Mouse (Mus musculus): ENCODE results near the gene Ifngr2.
"Not testable (repeated sequence)": the region's sequence is repeated elsewhere in the genome, so short reads cannot be mapped to it uniquely, and the experiment has no call there.

The Ifngr2 gene

DNA sequence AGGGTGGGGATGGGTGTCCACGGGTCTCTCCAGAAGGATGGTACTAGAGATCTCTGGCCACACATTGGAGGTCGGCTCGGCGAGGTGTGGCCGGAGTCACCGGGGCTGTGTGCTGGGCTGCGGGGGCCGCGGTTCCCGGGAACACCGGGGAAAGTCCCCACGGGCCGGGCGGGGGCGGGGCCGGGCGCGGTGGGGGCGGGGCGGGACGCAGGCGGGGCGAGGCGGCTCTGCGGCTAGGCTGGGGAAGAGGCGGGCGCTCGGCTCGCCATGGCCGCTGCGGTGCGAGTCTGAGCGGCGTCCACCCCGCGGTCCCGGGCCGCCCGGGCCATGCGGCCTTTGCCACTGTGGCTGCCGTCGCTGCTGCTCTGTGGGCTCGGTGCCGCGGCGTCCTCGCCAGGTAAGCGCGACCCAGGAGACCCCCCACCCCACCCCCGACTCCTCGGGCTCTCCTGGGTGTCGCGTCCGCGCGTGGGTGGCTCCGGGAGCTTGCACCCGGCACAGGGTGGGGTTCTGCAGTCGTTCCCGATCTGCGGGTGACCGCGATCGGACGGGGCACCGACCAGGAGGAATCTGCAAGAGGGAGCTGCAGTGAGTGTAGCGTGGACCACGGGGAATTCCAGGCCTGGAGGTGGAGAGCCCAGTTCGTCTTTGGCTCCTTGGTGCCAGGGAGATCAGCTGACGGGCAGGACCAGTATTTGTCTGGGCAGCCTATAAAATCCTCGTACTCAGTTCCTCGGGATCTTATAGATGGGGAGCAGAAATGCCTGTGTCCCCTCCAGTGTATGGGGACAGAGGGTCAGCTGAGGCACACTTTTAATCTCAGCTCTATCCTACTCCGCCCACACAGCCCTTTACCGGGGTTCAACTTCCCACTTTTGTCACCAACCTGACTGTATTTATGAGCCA is at the start of gene Ifngr2:
Gene Ifngr2, plus strand, starts transcription at position 237 of the 906 bp plus-strand sequence.
- DNase-seq = no peak

DNA sequence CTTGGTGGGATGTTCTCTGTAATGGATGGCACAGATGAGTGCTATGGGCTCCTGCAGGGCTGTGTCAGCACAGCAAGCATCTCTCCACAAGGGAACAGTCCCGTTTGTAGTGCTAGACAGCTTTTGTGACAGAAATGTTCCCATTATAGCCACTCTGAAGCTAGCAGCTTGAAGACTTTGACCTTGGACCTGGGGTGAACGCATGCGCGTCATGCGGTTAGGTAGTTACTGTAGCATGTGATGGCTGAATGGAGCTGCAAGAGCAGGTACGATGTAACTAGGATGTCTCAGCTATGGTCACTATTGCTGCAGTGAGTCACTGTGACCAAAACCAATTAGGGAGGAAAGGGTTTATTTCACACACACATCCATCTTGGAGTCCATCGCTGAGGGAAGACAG is 48.8 kb upstream of the Ifngr2 start:
- DNase-seq = no peak

DNA sequence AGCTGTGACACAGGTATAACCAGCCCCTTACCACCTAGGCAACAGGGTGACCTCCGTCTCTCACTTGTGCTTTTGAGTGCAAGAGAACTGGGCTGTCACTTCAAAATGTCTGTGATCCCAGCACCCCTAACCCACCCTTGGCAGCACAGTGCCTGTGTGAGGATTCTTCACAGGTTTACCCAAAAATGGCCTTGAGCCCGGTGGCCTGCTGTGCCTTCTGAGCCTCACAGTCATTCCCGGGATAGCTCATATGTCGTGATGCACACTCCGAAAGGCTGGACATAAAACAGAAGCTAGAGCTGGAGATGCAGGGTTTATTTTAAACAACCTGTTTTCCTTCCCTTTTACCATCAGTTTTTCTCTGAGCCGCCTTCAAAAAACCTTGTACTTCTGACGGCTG is 42.2 kb upstream of the Ifngr2 start:
- DNase-seq = no peak

DNA sequence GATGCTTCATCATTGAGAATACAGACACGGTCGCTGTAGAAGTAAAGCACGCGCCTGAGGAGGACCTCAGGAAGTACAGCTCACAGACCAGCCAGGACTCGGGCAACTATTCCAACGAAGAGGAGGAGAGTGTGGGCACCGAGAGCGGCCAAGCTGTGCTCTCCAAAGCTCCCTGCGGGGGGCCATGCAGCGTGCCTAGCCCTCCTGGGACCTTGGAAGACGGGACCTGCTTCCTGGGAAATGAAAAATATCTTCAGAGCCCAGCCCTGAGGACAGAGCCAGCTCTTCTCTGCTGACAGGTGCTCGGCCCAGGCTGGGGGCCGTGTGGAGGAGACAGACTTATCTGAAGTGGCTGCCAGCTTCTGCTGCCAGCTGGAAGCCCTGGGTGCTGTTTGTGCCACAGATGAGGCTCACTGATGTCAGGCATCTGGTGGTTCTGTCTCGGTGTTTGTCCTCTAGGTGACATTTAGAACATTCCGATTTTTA is 41.7 kb upstream of the Ifngr2 start:
- DNase-seq = peak; percentile 58

DNA sequence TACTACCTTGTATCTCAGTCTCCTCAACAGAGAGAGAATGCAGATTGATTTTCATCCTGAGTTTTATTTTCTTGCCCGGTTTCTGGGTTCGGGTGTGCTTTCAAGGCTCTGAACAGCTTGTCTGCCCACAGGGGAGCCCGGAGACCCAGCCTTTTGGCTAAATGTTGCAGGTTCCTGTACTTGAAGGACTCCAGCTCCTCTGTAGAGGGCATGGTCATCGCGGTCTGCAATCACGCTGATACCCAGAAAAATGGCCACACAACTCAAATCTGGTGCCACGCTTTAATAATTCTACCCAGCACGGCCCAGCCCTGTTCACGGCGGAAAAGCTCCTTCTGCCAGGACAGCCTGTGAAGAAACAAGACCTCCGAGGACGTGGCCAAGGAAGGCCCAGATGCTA is 40.5 kb upstream of the Ifngr2 start:
- DNase-seq = no peak

DNA sequence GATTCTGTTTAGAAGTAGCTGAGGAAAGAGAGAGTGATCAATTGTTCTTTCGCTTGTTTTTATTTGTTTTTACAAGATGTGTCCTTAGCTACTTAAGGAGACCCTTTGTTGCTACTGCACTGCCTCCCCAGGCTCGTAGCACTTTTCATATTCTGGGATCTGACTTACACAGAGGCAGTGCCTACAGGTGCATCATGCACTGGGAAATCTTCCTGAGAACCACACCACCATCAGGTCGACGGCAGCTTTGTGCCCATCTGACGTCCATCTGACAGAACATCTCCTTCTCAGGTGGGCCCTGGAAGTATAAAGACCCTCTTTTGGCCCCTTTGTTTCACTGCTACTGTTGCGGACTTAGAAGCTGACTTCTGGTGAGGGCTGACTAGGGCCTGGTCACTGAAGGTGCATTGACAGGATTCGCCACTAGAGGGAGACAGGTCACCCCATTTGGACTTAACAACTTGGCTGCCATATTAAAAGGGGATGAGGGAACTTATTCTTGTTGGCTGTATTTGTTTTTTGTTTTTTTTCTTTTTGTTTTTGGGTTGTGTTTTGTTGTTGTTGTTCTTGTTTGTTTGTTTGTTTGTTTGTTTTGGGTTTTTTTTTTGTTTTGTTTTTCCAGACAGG is 34.6 kb upstream of the Ifngr2 start:
- DNase-seq = peak; percentile 79

DNA sequence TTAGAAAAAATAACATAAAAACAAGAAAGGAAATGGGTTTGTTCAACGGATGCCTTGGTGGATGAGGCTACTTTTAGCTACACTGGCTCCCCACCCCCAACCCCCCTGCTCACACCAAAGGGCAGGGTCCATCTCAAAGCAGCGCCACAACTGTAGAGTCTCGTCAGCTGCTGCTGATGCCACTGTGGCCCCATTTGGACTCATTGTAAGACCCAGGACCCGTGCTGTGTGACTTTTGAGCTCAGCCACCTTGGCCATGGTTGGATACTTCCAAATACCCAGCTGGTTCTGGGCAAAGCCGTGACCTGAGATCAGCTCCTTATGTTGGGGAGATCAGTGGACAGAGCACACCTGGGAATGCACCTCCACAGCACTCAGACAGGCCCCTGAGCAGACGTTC is 33.8 kb upstream of the Ifngr2 start:
- DNase-seq = no peak

DNA sequence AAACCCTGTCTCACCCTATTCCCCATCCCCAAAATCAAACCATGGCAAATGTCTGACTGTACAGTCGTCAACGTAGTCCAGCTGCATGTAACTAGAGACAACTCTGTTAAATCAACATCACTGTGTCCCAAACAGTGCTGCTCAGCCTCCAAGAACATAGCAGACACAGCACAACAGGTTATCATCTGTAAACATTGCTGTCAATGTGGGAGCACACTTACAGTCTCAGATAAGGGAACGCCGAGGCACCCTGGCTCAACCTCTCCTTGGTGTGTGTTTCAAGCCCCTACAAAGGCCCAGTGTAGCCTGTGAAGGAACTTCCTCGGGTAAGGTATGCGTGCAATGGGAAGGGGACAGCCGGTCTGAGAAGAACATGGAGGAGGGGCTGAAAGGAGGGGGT is 29.9 kb upstream of the Ifngr2 start:
- no peak for DNase-seq

DNA sequence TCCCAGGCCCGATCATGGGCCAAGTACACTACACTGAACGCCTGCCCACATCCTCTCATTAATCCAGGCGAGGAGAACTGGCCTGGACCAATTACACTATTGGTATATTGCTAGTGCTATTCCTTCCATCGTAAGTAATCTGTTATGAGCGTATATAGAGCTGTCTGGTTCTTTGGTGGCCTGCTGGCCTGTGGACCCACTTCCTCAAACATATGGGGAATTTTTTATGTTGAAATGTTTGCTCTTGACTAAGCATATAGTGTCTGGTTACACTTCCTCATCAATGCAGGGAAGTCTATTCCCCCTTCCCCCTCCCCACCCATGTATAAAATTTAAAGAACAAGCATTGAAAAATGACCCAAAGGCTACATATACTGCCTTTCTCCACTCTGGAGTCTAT is 24.8 kb upstream of the Ifngr2 start:
- no peak for DNase-seq

DNA sequence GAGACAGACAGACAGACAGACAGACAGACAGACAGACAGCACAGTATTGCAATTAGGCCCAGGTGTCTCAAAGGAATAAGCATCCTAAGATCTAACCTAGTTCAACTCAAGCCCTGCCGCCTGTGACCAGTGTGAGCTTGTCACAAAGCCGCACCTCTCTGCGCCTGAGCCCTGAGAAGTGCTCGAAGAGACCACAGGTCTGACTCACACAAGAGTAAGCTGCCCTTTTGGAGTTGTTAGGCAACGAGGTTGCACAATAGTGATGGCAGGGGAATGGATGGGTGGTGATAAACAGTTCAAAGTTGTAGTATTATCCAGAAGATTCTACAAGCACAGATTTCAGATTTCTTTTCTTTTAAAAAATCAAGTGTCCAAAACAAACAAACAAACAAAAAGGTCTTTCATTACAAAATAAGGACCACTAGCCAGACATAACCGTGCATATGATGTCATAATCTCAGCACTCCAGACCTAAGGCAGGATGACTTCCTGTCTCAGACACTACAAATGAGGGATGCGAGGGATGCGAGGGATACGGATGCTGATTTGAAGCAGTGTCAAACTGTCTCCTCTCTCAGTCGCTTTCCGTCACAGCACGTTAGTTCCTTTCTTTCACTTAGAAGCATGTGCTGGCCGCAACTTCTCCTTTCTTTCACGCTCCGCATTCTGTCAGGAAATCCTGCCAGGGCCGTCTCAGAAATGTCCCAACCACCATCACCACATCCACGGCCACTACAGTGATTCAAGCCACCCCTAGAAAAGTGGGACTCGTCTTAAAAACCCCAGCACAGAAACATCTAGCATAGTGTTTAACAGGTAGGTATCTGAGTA is 24.2 kb upstream of the Ifngr2 start:
- peak; percentile 81 for DNase-seq

DNA sequence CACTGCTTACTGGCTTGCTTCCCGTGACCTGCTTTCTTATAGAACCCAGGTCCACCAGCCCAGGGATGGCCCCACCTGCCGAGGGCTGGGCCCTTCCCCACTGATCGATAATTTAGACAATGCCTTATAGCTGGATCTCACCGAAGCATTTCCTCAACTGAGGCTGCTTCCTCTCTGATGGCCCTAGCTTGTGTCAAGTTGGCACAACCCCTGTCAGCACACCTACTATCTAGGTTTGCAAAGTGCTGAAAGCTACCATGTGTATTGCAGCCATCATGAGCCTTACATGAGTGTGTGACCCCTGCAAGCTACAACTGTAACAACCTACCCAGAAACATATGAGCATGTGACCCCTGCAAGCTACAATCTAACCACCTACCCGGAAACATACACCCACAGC is 22.7 kb upstream of the Ifngr2 start:
- no peak for DNase-seq

DNA sequence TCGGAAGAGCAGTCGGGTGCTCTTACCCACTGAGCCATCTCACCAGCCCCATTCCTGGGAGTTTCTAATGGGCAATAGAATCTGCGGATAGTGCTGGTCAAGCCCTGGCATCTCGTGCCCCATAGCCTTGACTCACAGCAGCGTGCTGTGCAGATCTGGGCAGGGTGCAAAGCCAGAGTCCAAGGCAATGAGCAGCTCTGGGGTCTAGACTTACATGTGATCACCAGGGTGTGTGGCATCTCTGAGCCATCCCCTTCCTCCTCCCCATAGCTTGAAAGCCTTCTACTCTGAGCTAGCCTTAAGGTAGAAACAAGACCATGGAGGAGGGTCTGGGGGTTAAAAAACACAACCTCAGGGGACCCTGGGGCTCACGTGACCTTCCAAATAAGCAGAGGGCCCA is 20.6 kb upstream of the Ifngr2 start:
- no peak for DNase-seq

DNA sequence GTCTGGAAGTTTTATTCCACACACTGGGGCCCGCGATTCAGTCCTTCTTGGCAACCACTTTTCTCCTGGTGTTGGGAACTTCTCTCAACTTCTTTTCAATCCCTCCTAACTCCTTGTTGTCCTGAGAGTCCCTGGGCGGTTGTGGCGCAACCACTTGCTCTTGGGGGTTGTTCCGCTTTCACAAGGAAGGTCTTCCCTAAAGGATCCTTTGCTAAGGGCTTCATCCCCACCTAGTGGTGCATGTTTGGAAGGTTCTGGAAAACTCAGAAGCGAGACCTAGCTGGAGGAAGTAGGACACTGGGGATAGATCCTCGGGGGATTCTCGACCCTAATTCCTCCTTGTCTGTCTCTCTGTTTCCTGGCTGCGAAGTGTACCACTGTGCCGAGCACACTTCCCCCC is 19.8 kb upstream of the Ifngr2 start:
- DNase-seq = peak; percentile 73

DNA sequence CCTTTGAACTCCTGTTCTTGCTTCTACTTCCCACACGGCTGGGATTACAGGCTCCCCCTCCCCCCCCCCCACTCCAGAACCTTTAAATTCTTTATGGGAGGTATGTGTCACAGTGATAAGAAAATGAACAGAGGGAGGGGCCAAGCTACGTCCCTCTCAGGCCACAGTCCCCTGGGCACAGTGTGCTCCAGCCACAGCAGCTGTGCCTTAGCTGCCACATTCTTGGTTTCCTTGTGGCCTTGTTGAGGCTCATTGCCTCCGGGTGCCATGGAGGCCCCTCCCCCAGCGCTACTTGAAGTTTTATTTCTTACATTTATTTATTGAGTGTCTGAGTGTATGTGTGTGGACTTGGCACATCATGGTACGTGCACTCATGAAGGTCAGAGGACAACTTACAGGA is 19.4 kb upstream of the Ifngr2 start:
- DNase-seq = no peak

DNA sequence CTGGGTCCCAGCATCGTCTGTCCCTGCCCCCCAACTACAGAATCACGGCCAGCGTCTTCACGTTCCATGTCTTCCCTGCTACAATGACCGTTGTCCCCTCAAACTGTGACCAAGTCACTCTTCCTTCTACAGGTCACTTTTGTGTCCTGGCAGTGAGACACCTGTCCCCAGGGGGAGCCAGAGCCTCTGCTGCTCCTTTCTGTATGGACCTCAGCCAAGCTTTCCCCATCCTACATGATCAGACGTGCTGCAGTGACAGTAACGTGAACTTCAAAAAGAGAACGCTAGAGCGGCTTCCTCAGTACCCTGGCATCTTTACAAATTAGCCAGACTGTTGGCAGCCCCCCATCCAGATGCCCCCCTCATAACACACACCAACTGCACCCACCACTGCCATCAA is 18.3 kb upstream of the Ifngr2 start:
- DNase-seq = no peak

DNA sequence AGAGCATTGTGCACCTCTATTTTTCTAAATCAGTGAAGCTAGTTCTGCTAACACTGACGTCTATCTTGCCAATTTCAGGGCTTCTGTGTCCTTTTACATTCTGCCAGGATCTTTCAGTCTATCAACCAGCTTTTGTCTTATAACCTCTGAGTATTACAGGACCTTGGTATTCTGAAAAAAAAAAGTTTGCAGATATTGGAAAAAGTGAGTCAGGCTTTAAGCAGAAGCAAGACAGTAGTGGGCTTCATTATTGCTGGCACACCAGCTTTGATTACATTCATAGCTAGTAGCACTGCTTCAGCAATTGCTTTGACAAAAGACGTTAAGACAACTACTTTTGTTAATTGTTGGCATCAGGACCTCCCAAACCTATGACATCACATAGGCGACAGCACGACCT is 16.0 kb upstream of the Ifngr2 start:
- DNase-seq = not testable (repeated sequence)

DNA sequence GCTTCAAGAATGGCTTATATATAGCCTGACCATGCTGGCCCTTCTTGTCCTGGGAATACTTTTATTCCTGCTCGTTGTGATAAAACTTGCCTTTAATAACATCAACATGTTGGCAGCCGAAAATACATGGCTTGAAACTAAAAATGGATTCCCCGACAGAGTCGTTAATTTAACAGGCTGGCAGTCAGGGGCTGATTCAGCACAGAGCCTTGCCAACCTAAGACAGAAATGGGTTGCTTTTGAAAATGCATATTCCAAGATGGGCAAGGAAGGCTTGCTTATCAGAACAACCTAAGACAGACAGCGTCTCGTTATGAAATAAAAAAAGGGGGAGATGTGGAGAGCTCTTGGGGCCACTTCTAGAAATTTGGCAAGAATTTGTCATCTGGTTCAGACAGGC is 15.0 kb upstream of the Ifngr2 start:
- DNase-seq = no peak

DNA sequence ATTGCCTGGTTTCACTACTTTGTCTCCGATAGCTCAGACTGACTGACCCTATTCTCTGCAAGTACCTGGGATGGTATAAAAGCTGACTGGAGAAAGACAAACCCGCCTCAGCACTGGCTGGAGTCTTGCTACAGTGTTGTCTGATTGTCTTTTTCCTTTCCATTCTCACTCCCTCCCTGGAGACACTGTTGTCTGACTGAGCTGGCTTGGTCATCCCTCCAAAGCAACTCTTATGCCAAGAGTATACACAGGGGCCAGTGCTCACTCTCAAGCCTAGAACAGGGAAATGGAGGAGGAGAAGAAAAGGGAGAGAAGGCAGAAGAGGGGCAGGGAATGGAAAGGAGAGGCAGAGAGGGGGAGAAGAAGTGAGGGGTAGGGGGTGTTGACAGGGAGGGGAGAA is 14.4 kb upstream of the Ifngr2 start:
- no peak for DNase-seq

DNA sequence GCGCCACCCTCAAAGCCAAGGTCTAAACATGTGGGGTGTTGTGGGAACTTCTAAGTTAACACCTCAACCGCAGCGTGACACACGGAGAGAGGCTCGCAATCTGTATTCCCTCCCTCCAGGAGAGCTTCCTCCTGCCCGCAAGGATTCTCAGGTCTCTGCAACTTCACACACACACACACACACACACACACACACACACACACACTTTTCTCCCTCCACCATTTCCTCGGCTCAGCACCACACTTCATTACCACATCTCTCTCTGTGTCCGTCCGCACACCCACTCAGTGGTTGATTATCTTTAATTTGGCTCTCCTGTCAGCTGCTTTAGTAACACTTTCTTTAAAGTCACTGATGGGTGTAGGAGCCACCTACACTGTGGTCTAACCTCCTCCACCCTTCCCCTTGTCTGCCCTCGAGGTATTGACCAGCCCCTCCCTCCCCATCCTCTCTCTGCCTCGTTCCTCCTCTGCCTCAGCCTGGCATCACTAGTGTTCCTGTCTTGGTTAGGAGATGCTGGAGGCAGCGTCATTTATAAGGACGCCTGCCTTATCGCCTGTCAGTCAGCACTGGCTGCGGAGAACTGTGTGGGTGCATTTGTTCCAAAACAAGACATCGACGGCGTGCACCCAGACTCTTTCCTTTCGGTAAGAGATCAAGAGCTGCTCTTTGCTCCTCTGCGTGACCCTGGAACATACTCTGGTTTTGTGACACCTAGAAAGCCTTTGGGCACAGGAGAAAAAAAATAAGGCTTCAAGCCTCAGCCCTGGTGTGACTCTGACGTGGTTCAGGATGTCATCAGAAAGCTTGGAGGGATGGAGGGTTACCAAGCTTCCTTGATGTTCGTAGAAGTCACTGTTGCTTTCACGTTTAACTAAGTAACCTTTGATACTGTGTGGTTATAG is 13.5 kb upstream of the Ifngr2 start:
- no peak for DNase-seq

DNA sequence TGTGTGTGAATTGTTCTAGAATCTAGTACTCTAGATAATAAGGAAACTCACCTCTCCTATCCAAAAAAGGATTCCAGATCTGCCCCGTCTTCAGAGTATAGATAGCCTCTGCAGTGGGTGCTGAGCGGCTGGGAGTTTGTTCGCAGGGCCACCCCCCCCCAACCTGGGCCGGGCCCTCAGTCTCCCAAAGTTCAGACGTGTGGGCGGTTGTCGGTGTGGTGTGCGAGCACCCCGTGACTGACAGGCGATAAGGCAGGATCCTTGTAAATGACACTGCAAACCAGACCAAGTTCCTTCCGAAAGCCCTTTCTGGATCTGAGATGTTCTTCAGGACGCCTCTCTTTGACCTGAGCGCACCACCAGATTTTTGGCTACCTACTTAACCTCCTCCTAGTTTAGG is 12.4 kb upstream of the Ifngr2 start:
- no peak for DNase-seq

DNA sequence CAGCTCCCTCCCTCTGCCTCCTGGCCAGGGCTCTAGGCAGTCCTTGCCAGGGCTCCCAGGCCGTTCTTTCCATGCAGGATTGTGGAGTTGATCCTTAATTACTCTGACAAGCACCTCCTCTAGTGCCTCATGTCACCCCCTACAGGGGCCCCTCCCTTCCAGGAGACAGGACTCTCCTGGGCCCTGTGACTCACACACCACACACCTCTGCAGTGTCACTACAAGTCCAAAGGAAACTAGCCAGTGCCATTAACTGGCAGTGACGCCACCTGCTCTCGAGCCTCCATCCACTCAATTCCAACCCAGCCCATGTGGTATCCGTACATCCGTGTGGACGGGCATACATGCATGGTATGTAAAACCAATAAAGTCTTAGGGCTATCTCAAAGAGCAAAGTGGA is 12.0 kb upstream of the Ifngr2 start:
- no peak for DNase-seq

DNA sequence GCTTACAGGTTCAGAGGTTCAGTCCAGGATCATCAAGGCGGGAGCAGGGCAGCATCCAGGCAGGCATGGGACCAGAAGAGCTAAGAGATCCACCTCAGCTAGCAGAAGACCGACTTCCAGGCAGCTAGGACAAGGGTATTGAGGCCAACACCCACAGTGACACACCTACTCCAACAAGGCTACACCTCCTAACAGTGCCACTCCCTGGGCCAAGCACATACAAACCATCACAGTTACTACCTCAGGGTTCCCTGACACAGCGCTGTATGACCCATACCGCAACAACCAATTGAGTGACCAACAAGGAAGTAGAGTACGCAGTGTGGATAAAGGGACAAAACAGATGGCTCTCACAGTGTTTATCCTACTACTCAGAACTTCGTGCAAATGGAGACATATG is 10.5 kb upstream of the Ifngr2 start:
- no peak for DNase-seq
